Mouse (Mus musculus): ENCODE measurements at regions not wholly inside any gene's neighbourhood (a gene's known extent, or its start where the extent isn't known, plus 50 kb on each side); places are given as distances from the start of the nearest gene placed in this dataset.

DNA sequence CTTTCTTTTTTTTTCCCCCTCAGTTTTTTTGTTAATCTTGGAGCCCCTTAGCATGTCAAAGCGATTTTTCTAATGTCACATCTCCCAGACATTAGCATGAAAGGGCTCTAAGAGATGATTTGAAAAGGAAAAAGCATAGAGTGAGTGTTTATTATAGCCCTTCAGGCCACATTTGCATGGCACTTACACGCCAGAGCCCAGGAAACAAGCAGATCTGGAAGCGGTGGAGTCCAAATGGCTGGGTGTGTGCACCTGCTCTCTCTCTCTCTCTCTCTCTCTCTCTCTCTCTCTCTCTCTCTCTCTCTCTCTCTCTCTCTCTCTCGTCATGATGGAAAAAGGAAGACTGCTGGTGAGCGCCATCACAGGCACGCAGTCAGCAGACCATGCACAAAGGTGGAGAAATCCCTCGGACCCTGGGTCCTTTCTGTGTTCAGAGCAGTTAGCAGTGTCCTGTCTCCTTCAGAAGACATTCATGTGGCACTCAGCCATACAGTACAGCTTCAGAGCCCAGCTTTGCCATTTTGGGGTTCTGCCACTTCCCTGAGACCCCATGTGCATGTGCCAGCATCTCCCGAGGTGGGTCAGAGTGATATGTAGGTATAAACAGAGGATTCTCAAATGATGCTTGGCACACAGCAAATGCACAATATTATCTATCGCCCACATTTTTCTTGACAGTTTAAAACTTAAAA, 73.2 kb upstream of the Nkd1 start:
- H3K27ac ChIP-seq (ENCODE audit: insufficient read depth, low read depth, low read length, poor library complexity, severe bottlenecking), result no peak overlapping the region
- no peaks in the 10 kb centered on the region for H3K36me3 ChIP-seq (ENCODE audit: control insufficient read depth, insufficient read depth, low read length, poor library complexity, severe bottlenecking)
- H3K4me3 ChIP-seq (ENCODE audit: insufficient read depth in 1 of 2, low read depth in 1 of 2, low read length in 2 of 2, poor library complexity in 1 of 2, severe bottlenecking in 1 of 2), result no peak overlapping the region
- DNase-seq (ENCODE audit: low read depth, low spot score), result no peak
- in situ Hi-C loops (cut with MboI; ENCODE audit: low sequenced_read_pairs in 2 of 2, unreplicated experiment in 2 of 2), result no loop called here
- H3K9me3 ChIP-seq (ENCODE audit: control insufficient read depth, insufficient read depth, low read depth, low read length), result no peaks in the 10 kb centered on the region
- TF ChIP-seq MAFK (IDR thresholded peaks at IDR 0.05; ENCODE audit: insufficient read depth, low read depth, low read length) (no peak), CHD2 (IDR thresholded peaks at IDR 0.05; ENCODE audit: low read depth, low read length) (no peak), ZNF384 (IDR thresholded peaks at IDR 0.05; ENCODE audit: low read depth, low read length) (no peak), ZC3H11A (IDR thresholded peaks at IDR 0.05; ENCODE audit: borderline replicate concordance, low read depth, low read length) (no peak), HCFC1 (IDR thresholded peaks at IDR 0.05; ENCODE audit: borderline replicate concordance, insufficient read depth, low read length) (no peak)
- no peak overlapping the region for H3K9ac ChIP-seq (ENCODE audit: insufficient read depth, low read depth, low read length, poor library complexity, severe bottlenecking)
- H3K4me1 ChIP-seq (ENCODE audit: control insufficient read depth in 2 of 2, insufficient read depth in 2 of 2, low read length in 2 of 2, poor library complexity in 1 of 2), result peaks cover 0 to 5% of the 10 kb centered on the region in 2 experiments; a peak in 1 of 4 replicates

- Histone ChIP-seq H3K9ac (ENCODE audit: insufficient read depth, low read depth, low read length, poor library complexity, severe bottlenecking) (no peak overlapping the region), H3K4me3 (ENCODE audit: insufficient read depth in 1 of 2, low read depth in 1 of 2, low read length in 2 of 2, poor library complexity in 1 of 2, severe bottlenecking in 1 of 2) (no peak overlapping the region), H3K27ac (ENCODE audit: insufficient read depth, low read depth, low read length, poor library complexity, severe bottlenecking) (no peak overlapping the region), H3K36me3 (ENCODE audit: control insufficient read depth, insufficient read depth, low read length, poor library complexity, severe bottlenecking) (no peaks in the 10 kb centered on the region), H3K4me1 (ENCODE audit: control insufficient read depth in 2 of 2, insufficient read depth in 2 of 2, low read length in 2 of 2, poor library complexity in 1 of 2) (peaks cover 0 to 5% of the 10 kb centered on the region in 2 experiments; a peak in 1 of 4 replicates), H3K9me3 (ENCODE audit: control insufficient read depth, insufficient read depth, low read depth, low read length) (no peaks in the 10 kb centered on the region)
- no peak for DNase-seq (ENCODE audit: low read depth, low spot score)
- no peak for TF ChIP-seq MAFK (IDR thresholded peaks at IDR 0.05; ENCODE audit: insufficient read depth, low read depth, low read length)
- TF ChIP-seq HCFC1 (IDR thresholded peaks at IDR 0.05; ENCODE audit: borderline replicate concordance, insufficient read depth, low read length), result no peak
- no peak for TF ChIP-seq ZNF384 (IDR thresholded peaks at IDR 0.05; ENCODE audit: low read depth, low read length)
- no peak for TF ChIP-seq CHD2 (IDR thresholded peaks at IDR 0.05; ENCODE audit: low read depth, low read length)
- no peak for TF ChIP-seq ZC3H11A (IDR thresholded peaks at IDR 0.05; ENCODE audit: borderline replicate concordance, low read depth, low read length)
- in situ Hi-C loops (cut with MboI; ENCODE audit: low sequenced_read_pairs in 2 of 2, unreplicated experiment in 2 of 2), result no loop called here
These were observed 72.2 kb upstream of the Nkd1 start for GRCm38 (mm10) chr8:88449001-88449400.

DNA sequence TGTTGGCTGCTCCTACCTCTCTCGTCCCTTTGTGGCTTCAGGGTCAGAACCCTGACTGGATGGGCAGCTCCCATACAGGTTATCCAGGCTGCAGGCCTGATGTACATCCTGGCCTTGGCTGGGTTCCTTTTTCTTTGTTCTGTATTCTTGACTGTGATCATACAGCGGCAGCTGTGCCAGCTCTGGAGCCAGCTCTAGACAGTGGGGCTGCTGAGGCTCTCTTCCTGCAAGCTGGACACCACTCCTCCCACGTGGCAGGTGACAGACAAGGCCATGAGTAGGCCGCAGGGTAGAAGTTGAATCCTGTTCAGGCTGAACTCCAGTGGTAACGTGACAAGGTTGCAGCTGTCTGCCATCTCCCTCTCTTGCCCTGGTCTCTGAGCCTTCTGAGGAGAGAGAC, 71.6 kb upstream of the Nkd1 start:
- no peak overlapping the region for H3K27ac ChIP-seq (ENCODE audit: insufficient read depth, low read depth, low read length, poor library complexity, severe bottlenecking)
- TF ChIP-seq ZC3H11A (IDR thresholded peaks at IDR 0.05; ENCODE audit: borderline replicate concordance, low read depth, low read length), result no peak
- no peak for TF ChIP-seq ZNF384 (IDR thresholded peaks at IDR 0.05; ENCODE audit: low read depth, low read length)
- TF ChIP-seq MAFK (IDR thresholded peaks at IDR 0.05; ENCODE audit: insufficient read depth, low read depth, low read length), result no peak
- no peak for TF ChIP-seq HCFC1 (IDR thresholded peaks at IDR 0.05; ENCODE audit: borderline replicate concordance, insufficient read depth, low read length)
- no peak for TF ChIP-seq CHD2 (IDR thresholded peaks at IDR 0.05; ENCODE audit: low read depth, low read length)
- no peak for DNase-seq (ENCODE audit: low read depth, low spot score)
- H3K4me1 ChIP-seq (ENCODE audit: control insufficient read depth in 2 of 2, insufficient read depth in 2 of 2, low read length in 2 of 2, poor library complexity in 1 of 2), result peaks cover 0 to 5% of the 10 kb centered on the region in 2 experiments; a peak in 1 of 4 replicates
- H3K4me3 ChIP-seq (ENCODE audit: insufficient read depth in 1 of 2, low read depth in 1 of 2, low read length in 2 of 2, poor library complexity in 1 of 2, severe bottlenecking in 1 of 2), result no peak overlapping the region
- H3K36me3 ChIP-seq (ENCODE audit: control insufficient read depth, insufficient read depth, low read length, poor library complexity, severe bottlenecking), result no peaks in the 10 kb centered on the region
- in situ Hi-C loops (cut with MboI; ENCODE audit: low sequenced_read_pairs in 2 of 2, unreplicated experiment in 2 of 2), result no loop called here
- H3K9ac ChIP-seq (ENCODE audit: insufficient read depth, low read depth, low read length, poor library complexity, severe bottlenecking), result no peak overlapping the region
- H3K9me3 ChIP-seq (ENCODE audit: control insufficient read depth, insufficient read depth, low read depth, low read length), result no peaks in the 10 kb centered on the region

DNA sequence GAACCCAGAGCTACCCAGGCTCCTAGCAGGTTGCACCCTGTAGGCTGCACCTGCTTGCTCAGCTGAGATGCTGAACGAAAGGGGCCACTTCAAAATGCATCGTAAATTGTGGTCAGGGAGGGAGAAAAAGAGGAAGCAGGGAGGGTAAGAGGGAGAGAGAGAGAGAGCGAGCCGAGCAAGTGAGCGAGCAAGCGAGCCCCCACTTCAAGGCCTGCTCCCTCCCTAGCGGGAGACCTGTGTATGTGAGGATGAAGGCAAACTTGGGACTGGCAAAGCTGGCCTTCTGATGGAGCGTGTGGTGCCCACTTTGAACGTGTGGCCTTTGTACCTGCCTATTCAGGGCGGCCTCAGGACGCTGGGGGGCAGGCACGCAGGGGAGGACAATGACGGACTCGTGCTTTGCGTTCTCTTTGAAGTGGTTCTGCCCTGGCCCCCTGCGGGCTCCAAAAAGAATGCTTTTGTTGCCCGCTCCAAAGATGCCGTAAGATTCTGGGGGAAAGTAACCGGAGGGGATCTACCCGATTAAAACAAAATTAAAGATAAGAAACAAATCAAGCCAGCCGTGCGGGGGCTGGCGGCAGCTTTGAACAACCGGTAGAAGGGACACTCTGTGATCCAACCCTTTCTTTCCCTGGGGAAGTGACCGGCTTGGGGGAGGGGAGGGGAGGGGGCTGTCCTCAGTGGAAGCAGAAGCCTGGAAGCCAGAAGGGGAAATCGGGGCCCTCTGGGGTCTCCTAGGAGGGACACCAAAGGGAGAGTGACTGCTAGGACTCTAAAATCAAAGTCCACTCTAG, 70.1 kb upstream of the Nkd1 start:
- no peak overlapping the region for H3K9ac ChIP-seq (ENCODE audit: insufficient read depth, low read depth, low read length, poor library complexity, severe bottlenecking)
- no peaks in the 10 kb centered on the region for H3K9me3 ChIP-seq (ENCODE audit: control insufficient read depth, insufficient read depth, low read depth, low read length)
- H3K4me1 ChIP-seq (ENCODE audit: control insufficient read depth in 2 of 2, insufficient read depth in 2 of 2, low read length in 2 of 2, poor library complexity in 1 of 2), result peaks cover 0 to 10% of the 10 kb centered on the region in 2 experiments; a peak in 2 of 4 replicates
- no peak for DNase-seq (ENCODE audit: low read depth, low spot score)
- peak overlapping the region in 1 of 2 experiments; percentile 36; a peak in 3 of 4 replicates for H3K4me3 ChIP-seq (ENCODE audit: insufficient read depth in 1 of 2, low read depth in 1 of 2, low read length in 2 of 2, poor library complexity in 1 of 2, severe bottlenecking in 1 of 2)
- TF ChIP-seq CHD2 (IDR thresholded peaks at IDR 0.05; ENCODE audit: low read depth, low read length) (no peak), MAFK (IDR thresholded peaks at IDR 0.05; ENCODE audit: insufficient read depth, low read depth, low read length) (no peak), ZC3H11A (IDR thresholded peaks at IDR 0.05; ENCODE audit: borderline replicate concordance, low read depth, low read length) (no peak), HCFC1 (IDR thresholded peaks at IDR 0.05; ENCODE audit: borderline replicate concordance, insufficient read depth, low read length) (no peak)
- H3K27ac ChIP-seq (ENCODE audit: insufficient read depth, low read depth, low read length, poor library complexity, severe bottlenecking), result no peak overlapping the region
- in situ Hi-C loops (cut with MboI; ENCODE audit: low sequenced_read_pairs in 2 of 2, unreplicated experiment in 2 of 2), result no loop called here
- no peaks in the 10 kb centered on the region for H3K36me3 ChIP-seq (ENCODE audit: control insufficient read depth, insufficient read depth, low read length, poor library complexity, severe bottlenecking)
